Mouse (Mus musculus) liver, embryonic 13.5 days (tissue): Measurements from ENCODE around the gene A830031A19Rik. TPM values are rescaled to one million over a fixed set of nuclear protein-coding genes. Genes with fewer than 3 reads are reported as not detected.

ENCODE experiments used
- ATAC-seq: fragments of 200-750 bp; cut with Nextera tagmentation; 2 replicates; pipeline ENCODE4 v1.8.0; 2017; ENCODE audit warnings: low read depth, mild to moderate bottlenecking, moderate number of reproducible peaks, moderate library complexity
- DNase-seq: peaks from one replicate; pipeline ENCODE4 v3.0.0; 2022
- H3K27ac ChIP-seq: fragments of 300-500 bp; sonication (generic); 2 replicates; pipeline ENCODE4 v1.5.1; 2015; ENCODE audit warnings: moderate library complexity, mild to moderate bottlenecking, inconsistent platforms
- H3K27me3 ChIP-seq: fragments of 300-500 bp; sonication (generic); 2 replicates; pipeline ENCODE4 v1.6.1; 2015; ENCODE audit warnings: mild to moderate bottlenecking, inconsistent platforms
- H3K36me3 ChIP-seq: fragments of 300-500 bp; sonication (generic); 2 replicates; pipeline ENCODE4 v1.6.1; 2015; ENCODE audit warnings: mild to moderate bottlenecking, inconsistent platforms
- H3K4me1 ChIP-seq: fragments of 300-500 bp; sonication (generic); replicated peaks from 2 replicates; pipeline ENCODE4 v1.6.1; 2015; ENCODE audit warnings: inconsistent platforms
- H3K4me2 ChIP-seq: fragments of 300-500 bp; sonication (generic); 2 replicates; pipeline ENCODE4 v1.6.1; 2015; ENCODE audit warnings: inconsistent platforms, mild to moderate bottlenecking, moderate library complexity
- H3K4me3 ChIP-seq: fragments of 300-500 bp; sonication (generic); replicated peaks from 2 replicates; pipeline ENCODE4 v1.5.1; 2015; ENCODE audit warnings: mild to moderate bottlenecking, inconsistent platforms
- H3K9ac ChIP-seq: fragments of 300-500 bp; sonication (generic); 2 replicates; pipeline ENCODE4 v1.6.1; 2015; ENCODE audit warnings: mild to moderate bottlenecking, inconsistent platforms
- H3K9me3 ChIP-seq: fragments of 300-500 bp; sonication (generic); replicated peaks from 2 replicates; pipeline ENCODE4 v1.6.1; 2016; ENCODE audit warnings: inconsistent platforms
- WGBS: fragments of 180-500 bp; shearing (Covaris S2); methylation state at CpG from one replicate; pipeline ENCODE4 v1.1.7; 2015; ENCODE audit not compliant: insufficient replicate concordance; 5-methylcytosine and 5-hydroxymethylcytosine counted together
- polyA plus RNA-seq: library from polyadenylated mRNA; unstranded; fragments of >200 nt; fragmentation: Nextera tagmentation; extraction: Ambion mirVana; gene quantifications from 2 replicates; pipeline ENCODE4 v1.2.1, GENCODE M21; 2015

A830031A19Rik gene
- polyA plus RNA-seq, 1 experiment from 2014 or later = not detected

DNA sequence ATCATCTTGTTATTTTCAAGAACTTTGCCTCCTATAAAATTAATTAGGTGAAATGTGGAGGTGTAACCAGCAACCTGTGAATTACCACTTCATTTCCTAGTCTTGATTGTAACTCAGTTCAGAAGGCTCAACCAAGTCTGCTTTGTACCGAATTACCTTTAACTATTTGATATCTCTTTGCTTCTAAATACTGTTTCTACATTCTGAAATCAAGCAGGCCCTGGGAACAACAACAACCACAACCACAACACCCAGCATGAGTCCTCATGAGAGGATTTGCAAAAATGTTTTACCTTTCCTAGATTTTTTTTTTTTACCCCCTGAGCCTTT lies 8.2 kb upstream of the A830031A19Rik start:
- peak overlapping the region; percentile 50 for H3K4me3 ChIP-seq
- ATAC-seq = no peak
- WGBS = 40% methylated on average over 1 of the region's 1 CpGs

DNA sequence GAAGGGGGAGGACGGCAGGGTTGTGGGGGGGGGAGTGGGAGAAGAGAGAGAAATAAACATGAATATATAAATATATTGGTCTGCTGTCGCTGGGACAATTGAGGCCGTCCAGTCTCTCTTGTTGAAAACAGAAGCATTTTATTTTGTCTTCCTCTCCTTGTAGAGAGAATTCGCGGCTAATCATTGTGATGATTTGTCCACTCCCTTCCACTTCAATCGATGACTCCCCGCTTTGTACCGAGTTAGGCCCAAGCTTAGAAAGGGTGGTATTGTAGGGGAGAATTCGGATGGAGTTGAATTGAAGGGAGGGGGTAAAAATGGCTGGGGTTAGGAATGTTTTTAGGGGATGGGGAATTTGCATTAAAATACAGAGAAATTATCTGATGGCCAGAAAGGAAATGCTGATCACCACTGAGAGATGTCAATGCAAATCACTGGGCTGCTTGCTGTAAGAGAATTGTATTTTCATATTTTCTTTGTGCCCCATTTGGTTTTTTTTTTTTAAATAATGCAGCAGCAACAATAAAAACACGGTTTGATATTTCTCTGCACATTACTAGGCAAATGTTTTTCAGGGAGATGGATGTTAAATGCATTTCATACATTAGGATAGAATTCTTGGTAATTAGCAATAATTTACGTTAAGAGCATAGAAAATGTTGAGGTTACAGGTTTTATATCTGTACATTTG lies 7.7 kb upstream of the A830031A19Rik start:
- WGBS = 12% methylated on average over 11 of the region's 11 CpGs
- Histone ChIP-seq H3K36me3 (peaks cover 32% of the 10 kb centered on the region), H3K27ac (peak overlapping the region; percentile 92), H3K4me3 (peak overlapping the region; percentile 85), H3K4me2 (peak overlapping the region; percentile 98), H3K4me1 (peaks cover 74% of the 10 kb centered on the region), H3K9ac (peak overlapping the region; percentile 90), H3K27me3 (no peaks in the 10 kb centered on the region), H3K9me3 (no peaks in the 10 kb centered on the region)
- ATAC-seq = no peak
- DNase-seq = no peak

More for the DNA sequence above, 8.2 kb upstream of the A830031A19Rik start:
- H3K4me2 ChIP-seq = peak overlapping the region; percentile 98
- peak overlapping the region; percentile 72 for H3K27ac ChIP-seq
- peak overlapping the region; percentile 67 for H3K9ac ChIP-seq
- DNase-seq = no peak
- H3K9me3 ChIP-seq = no peaks in the 10 kb centered on the region
- peaks cover 79% of the 10 kb centered on the region for H3K4me1 ChIP-seq
- peaks cover 38% of the 10 kb centered on the region for H3K36me3 ChIP-seq
- no peaks in the 10 kb centered on the region for H3K27me3 ChIP-seq

DNA sequence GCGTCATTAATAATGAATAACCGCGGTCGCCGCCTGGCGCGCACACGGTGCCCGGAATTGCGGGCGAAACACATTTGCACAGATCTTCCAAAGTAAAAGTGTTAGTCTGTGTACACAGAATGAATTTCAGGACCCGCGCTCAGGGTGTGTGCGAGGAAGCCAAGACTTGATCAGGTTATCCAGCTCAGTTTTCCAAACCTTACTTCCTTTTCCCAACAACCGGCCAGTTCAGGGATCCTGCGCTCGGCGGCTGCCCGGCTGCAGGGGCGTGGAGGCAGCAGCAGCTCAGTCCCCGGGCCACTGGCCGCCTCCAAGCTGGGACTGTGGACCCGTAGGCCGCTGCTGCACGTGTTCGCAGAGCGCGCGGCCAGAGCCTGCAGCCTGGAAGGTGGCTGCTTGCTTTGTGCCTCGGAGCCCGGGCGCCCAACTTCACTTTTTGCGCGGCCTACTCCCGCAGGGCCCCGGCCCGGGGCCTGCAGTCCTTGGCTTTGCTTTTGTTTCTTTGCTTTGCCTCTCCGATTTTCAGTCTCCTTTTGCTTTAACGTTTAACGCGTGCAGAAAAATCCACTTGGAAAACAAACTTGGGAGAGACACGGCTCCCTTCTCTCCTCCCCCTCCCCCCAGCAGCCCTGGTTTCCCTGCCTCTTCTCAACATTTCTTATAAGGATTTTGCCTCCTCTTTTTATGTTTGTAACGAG lies 7.0 kb upstream of the A830031A19Rik start:
- H3K27me3 ChIP-seq = no peaks in the 10 kb centered on the region

DNA sequence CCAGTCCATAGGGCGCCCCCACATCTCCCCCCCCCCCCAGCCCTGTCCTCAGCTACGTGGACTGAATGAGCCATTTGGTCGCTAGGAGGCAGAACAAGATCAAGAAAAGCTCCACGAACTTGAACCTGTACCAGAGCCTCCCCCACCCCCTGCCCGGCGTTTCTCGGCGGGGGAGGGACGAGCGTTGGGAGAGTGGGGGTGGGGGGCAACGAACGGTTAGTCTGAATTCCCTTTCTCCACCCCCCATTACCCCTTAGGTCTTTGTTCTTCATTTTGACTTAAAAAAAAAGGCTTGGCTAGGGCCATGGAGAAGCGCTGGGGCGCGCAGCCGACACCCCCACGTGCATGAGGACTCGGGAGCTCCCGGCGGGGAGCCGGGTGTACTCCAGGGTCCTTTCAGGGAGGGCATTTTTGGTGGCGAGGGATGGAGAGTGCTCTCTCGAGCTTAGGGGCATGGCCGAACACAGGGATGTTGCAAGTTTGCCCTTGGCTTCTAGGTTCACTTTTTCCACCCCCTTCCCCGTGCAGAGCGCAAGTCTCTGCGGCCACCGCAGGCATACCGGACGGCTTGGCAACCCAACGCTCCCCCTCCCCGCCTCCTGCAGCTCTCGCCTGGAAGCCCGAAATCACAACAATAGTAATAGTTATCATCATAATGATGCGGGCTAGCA lies 6.3 kb upstream of the A830031A19Rik start:
- Histone ChIP-seq H3K36me3 (peaks cover 19% of the 10 kb centered on the region), H3K4me2 (peak overlapping the region; percentile 98), H3K27me3 (no peaks in the 10 kb centered on the region), H3K9ac (peak overlapping the region; percentile 90), H3K27ac (peak overlapping the region; percentile 92), H3K4me3 (peak overlapping the region; percentile 85), H3K9me3 (no peaks in the 10 kb centered on the region), H3K4me1 (peaks cover 61% of the 10 kb centered on the region)
- peak; percentile 47 for ATAC-seq
- peak; percentile 63 for DNase-seq
- WGBS = 1% methylated on average over 35 of the region's 35 CpGs

More for the DNA sequence above, 7.0 kb upstream of the A830031A19Rik start:
- H3K4me2 ChIP-seq = peak overlapping the region; percentile 98
- peak overlapping the region; percentile 85 for H3K4me3 ChIP-seq
- peak overlapping the region; percentile 90 for H3K9ac ChIP-seq
- peak overlapping the region; percentile 92 for H3K27ac ChIP-seq
- WGBS = under 1% methylated on average over 43 of the region's 43 CpGs
- peaks cover 67% of the 10 kb centered on the region for H3K4me1 ChIP-seq
- DNase-seq = peak; percentile 46
- peaks cover 25% of the 10 kb centered on the region for H3K36me3 ChIP-seq
- no peaks in the 10 kb centered on the region for H3K9me3 ChIP-seq
- ATAC-seq = peak; percentile 21; the same call in 1 of the 2 replicates

DNA sequence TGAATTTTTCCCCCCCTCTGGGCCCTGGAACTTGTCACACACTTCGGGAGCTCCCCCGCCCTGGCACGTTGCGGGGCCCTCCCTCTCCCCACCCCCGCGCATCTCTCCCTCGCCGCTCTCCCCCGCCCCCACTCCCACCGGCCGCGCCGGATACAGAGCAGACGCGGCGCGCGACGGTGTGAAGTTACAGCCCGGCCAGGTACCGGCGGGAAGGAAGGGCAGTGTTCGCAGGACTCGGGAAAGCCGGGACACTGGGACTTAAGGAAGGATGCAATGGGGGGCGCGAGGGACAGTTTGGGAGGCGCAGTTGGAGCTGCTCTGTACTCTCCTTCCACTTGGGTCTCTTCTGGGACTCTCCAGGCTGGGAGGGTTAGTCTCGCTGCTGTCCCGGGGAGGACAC lies 5.7 kb upstream of the A830031A19Rik start:
- WGBS = under 1% methylated on average over 30 of the region's 30 CpGs

DNA sequence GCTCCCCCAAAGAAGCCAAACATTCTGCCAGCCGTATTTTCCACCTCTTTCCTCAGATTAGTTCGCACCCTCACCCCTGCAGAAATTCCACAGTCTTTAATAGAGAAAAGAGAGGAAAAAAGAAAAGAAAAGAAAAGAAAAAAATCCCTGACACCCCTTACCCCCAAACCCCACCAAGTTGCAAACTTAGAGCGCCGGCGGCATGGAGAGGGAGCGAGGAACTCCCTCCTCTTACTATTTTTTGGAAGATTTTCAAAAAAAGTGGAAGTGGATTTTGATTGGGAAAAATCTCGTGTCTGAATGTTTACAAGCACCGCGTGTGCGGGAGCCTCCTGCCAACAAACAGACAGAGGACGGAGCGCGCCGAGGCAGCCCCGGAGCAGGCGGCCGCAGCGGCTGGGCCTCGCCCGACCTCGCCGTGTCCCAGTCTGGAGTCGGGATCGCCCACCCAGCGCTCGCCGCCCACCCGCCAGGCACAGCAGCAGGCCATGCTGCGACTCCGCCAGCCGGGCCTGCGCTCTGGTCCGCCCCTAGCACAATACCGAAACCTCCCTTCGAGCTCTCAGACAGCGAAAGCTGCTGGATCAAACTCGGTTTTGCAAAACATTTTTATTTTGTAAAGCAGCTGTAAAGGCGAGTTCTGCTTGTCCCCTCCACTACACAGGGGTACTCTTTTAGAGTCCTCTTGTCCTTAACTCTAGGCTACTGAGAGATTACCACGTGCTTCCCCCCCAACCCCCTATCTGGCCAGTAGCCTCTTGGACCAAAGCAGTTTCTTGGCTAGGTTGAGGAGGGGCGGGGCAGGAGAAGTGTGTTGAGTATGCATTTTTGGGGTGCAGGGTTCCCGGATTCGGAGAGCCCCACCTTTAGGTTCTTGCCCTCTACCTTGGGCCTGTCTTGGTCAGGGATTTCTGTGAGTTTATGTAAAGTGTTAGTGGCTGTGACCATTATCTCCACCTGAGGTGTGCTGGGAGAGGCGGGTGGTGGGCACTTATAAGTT lies 4.8 kb upstream of the A830031A19Rik start:
- H3K4me1 ChIP-seq = peaks cover 63% of the 10 kb centered on the region
- H3K27ac ChIP-seq = peak overlapping the region; percentile 92
- under 1% methylated on average over 43 of the region's 43 CpGs for WGBS
- H3K9me3 ChIP-seq = no peaks in the 10 kb centered on the region
- H3K36me3 ChIP-seq = peaks cover 6% of the 10 kb centered on the region; the same call in 1 of the 2 replicates
- ATAC-seq (peak; percentile 14), DNase-seq (peak; percentile 63)
- peak overlapping the region; percentile 85 for H3K4me3 ChIP-seq
- H3K27me3 ChIP-seq = no peaks in the 10 kb centered on the region; the same call in 1 of the 2 replicates
- peak overlapping the region; percentile 98 for H3K4me2 ChIP-seq
- H3K9ac ChIP-seq = peak overlapping the region; percentile 90

More for the DNA sequence above, 5.7 kb upstream of the A830031A19Rik start:
- ATAC-seq (peak; percentile 42), DNase-seq (peak; percentile 52)
- H3K9me3 ChIP-seq = no peaks in the 10 kb centered on the region
- H3K27ac ChIP-seq = peak overlapping the region; percentile 92
- H3K4me3 ChIP-seq = peak overlapping the region; percentile 85
- H3K36me3 ChIP-seq = peaks cover 13% of the 10 kb centered on the region
- peak overlapping the region; percentile 90 for H3K9ac ChIP-seq
- peak overlapping the region; percentile 98 for H3K4me2 ChIP-seq
- peaks cover 61% of the 10 kb centered on the region for H3K4me1 ChIP-seq
- no peaks in the 10 kb centered on the region; the same call in 1 of the 2 replicates for H3K27me3 ChIP-seq

DNA sequence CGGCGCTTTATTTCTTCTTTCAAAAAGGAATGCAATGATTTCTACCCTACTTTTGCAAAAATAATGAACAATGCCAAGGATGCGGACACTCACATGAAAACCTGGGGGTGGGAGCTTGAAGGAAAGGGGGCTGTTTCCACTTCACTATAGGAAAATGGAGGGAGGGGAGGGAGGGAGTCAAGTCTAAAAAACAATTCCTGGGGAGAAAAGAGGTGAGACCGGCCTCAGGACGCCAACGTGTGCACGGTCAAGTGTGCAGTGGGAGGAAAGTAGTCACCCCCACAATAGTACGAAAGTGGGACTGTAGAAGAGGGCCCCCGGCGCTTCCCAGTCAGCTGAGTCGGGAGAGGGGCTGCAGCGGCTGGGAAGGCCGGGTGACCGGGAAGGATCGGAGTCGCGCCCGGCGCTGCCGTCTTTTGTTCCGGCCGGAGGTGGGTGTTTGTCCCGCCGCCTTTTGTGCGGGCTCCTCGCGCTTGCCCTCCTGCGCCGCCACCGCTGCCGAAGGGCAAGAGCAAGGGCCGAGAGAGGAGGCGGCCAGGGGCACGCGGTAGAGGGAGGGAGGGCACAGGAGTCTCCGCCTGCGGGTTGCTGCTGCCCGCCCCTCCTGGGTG lies 4.0 kb upstream of the A830031A19Rik start:
- H3K4me3 ChIP-seq = peak overlapping the region; percentile 85
- peak overlapping the region; percentile 92 for H3K27ac ChIP-seq
- under 1% methylated on average over 37 of the region's 38 CpGs for WGBS
- H3K9ac ChIP-seq = peak overlapping the region; percentile 90
- H3K27me3 ChIP-seq = peaks cover 1% of the 10 kb centered on the region
- H3K4me2 ChIP-seq = peak overlapping the region; percentile 98
- peaks cover 65% of the 10 kb centered on the region for H3K4me1 ChIP-seq
- H3K36me3 ChIP-seq = 0 out of 2 replicates have a peak, but pooled peaks cover 2% of the 10 kb centered on the region
- no peaks in the 10 kb centered on the region for H3K9me3 ChIP-seq
- ATAC-seq (no peak), DNase-seq (peak; percentile 49)

DNA sequence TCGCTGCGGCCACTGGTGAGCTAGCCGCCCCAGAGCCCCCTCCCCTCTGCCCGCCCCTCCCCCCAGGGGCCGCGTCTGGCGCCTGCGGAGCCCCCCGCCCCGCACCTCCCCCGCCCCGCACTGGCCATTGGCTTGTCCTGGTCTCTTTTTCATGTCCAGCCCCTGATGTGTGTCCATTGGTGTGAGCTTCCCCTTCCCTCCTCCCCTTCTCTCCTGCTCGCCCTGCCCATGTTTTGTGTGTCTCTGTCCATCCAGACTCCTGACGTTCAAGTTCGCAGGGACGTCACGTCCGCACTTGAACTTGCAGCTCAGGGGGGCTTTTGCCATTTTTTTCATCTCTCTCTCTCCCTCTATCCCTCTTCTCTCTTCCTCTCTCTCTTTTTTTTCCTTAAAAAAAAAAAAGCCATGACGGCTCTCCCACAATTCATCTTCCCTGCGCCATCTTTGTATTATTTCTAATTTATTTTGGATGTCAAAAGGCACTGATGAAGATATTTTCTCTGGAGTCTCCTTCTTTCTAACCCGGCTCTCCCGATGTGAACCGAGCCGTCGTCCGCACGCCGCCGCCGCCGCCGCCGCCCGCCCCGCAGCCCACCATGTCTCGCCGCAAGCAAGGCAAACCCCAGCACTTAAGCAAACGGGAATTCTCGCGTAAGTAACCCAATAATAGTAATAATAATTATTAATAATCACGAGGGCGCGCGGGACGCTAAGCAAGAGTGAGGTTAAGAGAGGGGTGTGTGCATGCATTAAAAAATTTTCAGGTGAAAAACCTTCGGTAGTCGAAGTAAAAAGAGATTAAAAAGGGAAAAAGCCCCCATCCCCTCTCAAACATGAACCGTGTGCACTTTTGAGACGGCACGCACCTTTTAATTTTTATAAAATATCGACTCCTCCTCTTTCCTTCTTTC lies 3.2 kb upstream of the A830031A19Rik start, which contains the start of gene Bcl11a:
Gene Bcl11a, plus strand, starts transcription at position 262 of the 911 bp plus-strand sequence.
- Histone ChIP-seq H3K27ac (peak within 1 kb of the TSS; percentile 92), H3K4me3 (peak within 1 kb of the TSS; percentile 85), H3K9ac (peak within 1 kb of the TSS; percentile 90), H3K4me2 (peak within 1 kb of the TSS; percentile 98), H3K9me3 (no peaks in the 10 kb centered on the region), H3K27me3 (peaks cover 8% of the 10 kb centered on the region), H3K4me1 (peaks cover 62% of the 10 kb centered on the region), H3K36me3 (no peaks in the 10 kb centered on the region)
- under 1% methylated on average over 45 of the region's 51 CpGs for WGBS
- peak; percentile 65 for DNase-seq
- ATAC-seq = peak; percentile 41
